Mouse (Mus musculus) gastrocnemius, postnatal 14 days (tissue): ENCODE data around the gene Mtg2. TPM values are rescaled to one million over a fixed set of nuclear protein-coding genes. Genes with fewer than 3 reads are reported as not detected.
A peak's percentile ranks its signal among the peaks of the same experiment; 100 is the strongest.

Source experiments
- DNase-seq: peaks from one replicate; pipeline ENCODE4 v3.0.0; 2021; ENCODE audit warnings: mixed read lengths
- intact Hi-C: fragments of 180-260 bp; cut with DNase I; formaldehyde crosslinking; loops from one replicate; pipeline ENCODE4 v1.15.1; 2025; ENCODE audit warnings: low total_unique reads
- long read RNA-seq, 2 experiments: library from polyadenylated mRNA; stranded (forward); transcript quantifications; one replicate each; pipeline ENCODE4 v2.0.0; 2021
- total RNA-seq, 2 experiments: library from RNA; stranded (reverse); gene quantifications; 2 replicates each; pipeline ENCODE4 v1.2.3; 2021

Mtg2 gene
- 10 to 100 TPM in 1 of 2 experiments, 1 to 10 TPM in 1; 9.5 to 10.9 TPM for total RNA-seq
- long read RNA-seq, experiment 1, partial matches to known transcripts: 5 of 24 reads
- long read RNA-seq, experiment 1, other reads (novel, unspliced or antisense): 18 of 24 reads
- long read RNA-seq, experiment 2, partial matches to known transcripts: 9 of 45 reads
- long read RNA-seq, experiment 2, other reads (novel, unspliced or antisense): 35 of 45 reads

DNA sequence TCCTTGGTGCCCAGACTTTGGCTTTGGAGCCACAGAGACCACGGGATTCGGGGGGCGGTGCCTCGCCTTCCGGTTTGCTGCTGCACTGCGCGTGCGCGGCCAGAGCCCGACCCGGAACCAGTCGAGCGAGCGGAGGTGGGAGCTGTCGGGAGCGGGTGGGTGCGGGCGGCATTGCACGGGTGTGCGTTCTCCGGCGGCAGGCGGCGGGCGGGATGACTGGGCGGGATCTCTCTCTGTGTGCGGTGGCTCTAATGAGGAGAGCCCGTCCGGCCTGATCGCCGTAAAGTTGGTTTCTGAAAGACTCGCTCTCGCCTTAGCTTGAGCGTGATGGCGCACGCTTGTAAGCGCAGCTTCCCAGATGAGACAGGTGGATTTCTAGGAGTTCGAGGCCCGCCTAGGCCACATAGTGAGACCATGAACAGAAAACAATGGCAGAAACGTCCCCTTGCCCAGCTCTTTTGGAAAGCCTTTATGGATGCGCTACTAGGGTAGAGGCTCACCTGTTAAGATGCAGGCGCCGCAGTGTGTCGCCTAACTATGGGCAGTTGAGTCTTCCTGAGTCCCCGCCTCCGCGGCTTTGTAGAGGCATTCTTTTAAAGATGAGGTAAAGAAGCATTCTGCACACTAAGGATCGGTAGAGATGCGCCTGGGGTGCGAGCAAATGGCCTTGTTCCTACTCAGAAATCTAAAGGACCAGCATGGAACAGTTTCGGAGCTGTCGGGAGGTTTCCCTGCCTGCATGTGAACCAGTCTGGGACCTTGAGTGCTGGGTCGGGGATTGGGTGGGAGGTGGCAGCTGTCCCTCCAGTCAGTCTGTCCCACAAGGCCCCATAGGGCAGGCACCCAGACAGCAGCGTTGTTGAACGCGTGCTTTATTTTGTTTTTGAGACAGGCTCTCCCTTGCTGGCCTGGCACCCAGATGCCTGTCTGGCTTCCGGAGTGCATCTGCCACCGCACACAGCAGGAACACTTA, at the start of gene Mtg2:
Gene Mtg2, plus strand, starts transcription at position 108 of the 973 bp plus-strand sequence.
- DNase-seq: peak; percentile 95
- intact Hi-C loops: no loop called here

GRCm38 (mm10) chr2:180020919-180021318, 49.5 kb upstream of the Mtg2 start:
- DNase-seq: no peak
- intact Hi-C loops: loop anchor here (5.0 kb wide), 1 partner anchor 39 kb away; no protein-coding TSS in a partner anchor

DNA sequence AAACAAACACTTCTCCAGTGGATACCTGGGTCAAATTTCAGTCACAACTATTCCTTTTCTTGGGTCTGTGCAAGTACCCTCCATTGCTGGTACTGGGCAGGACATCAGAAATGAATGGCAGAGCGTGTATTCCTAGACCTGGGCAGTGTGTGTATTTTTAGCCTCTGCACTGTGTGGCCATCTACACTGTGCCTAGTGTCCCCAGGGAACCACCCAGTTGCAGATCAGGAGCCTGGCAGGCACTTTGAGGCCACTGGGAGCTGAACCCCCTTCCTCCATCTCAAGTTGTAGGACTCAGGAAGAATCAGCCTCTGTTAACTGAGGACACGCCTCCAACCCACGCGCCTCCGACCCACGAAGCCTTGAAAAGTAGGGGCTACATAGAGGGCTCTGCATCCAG, 47.6 kb upstream of the Mtg2 start:
- DNase-seq: no peak
- intact Hi-C loops: loop anchor here (5.0 kb wide), 1 partner anchor 40 kb away; no protein-coding TSS in a partner anchor

GRCm38 (mm10) chr2:180024401-180025098, 45.8 kb upstream of the Mtg2 start, which contains the start of gene Lsm14b:
Gene Lsm14b, plus strand, starts transcription at chr2:180024987.
- intact Hi-C loops: loop anchor here (5.0 kb wide), 1 partner anchor 42 kb away; no protein-coding TSS in a partner anchor
- DNase-seq: peak; percentile 98

DNA sequence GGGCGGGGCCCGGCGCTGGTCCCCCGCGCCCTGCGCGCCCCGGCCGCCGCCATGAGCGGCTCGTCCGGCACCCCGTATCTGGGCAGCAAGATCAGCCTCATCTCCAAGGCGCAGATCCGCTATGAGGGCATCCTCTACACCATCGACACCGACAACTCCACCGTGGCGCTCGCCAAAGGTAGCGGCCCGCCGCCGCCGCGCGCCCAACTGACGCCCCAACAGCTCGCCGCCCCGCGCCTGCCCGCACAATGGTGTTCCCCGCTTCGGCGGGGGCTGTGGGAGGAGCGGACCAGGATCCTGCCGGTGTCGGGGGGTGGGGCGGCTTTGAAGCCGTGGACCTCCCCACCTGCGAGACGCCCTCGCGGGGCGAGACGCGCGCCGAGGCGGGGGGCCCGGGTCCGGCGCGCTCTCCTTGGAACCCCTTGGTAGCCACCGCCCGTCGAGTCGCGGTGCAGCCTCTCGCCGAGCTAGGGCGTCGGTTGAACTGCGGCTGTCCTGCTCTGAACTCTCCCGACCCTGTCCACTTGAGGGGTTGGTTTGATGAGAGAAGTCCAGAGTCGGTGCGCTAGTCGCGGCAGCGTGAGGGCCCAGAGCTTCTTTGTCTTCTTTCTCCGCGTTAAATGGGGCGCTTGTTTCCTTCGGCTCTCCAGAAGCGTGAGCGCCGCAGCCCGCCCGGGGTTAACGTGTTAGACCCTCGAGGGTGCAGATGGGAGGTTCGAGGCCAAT, 45.1 kb upstream of the Mtg2 start:
- peak; percentile 54 for DNase-seq
- intact Hi-C loops: no loop called here

DNA sequence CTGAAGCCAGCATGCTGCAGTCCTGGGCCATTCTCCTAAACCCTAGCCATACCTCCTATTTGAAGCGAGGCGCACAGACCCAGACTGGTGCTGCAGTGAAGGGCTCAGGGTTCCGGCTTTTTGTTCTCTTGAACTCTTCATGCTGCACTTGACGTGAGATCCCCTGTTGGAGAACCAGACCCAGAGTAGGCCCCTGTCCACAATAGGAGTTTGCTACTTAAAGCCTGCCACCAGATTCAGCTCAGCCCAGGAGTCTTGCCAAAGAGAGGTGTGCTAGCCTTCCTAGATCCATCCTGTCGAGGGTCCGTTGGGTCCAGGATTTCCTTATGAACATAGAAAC, 44.6 kb upstream of the Mtg2 start:
- intact Hi-C loops: no loop called here
- DNase-seq: no peak

DNA sequence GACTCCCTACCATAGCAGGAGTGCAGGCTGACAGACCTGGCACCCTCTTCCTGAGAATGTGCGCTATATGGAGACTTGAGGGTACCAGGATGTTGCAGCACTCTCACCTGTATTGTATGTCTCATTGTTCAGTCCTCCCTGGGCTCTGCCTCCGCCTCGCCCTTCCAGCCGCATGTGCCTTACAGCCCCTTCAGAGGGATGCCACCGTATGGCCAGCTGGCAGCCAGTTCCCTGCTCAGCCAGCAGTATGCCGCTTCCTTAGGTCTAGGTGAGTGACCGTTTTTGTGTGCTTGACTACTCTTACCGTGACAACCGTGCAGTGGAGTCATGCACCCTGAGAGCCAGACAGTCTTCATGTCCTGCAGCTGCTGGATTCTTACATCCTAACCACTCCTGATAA, 42.6 kb upstream of the Mtg2 start:
- no peak for DNase-seq
- intact Hi-C loops: no loop called here

GRCm38 (mm10) chr2:180031270-180031669, 39.1 kb upstream of the Mtg2 start:
- intact Hi-C loops: no loop called here
- DNase-seq: no peak

DNA sequence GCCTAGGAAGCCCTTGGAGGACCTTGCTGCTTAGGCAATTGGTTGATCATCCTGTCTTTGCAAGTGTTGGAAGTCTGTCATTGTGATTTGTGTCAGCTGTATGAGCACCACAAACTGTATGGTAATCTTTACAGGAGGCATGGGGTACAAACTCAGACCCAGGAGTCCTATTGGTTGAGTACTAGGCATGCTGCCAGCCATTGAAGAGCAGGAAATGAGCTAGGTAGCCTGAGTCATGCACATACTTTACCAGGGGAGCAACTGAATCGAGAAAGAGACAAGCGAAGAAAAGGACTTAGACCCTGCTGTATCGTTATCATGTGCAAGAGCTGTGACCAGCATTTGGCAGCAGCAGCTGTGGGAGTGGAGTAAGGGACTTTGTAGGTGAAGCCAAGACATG, 37.5 kb upstream of the Mtg2 start:
- DNase-seq: no peak
- intact Hi-C loops: no loop called here

GRCm38 (mm10) chr2:180033956-180034355, 36.4 kb upstream of the Mtg2 start:
- intact Hi-C loops: no loop called here

DNA sequence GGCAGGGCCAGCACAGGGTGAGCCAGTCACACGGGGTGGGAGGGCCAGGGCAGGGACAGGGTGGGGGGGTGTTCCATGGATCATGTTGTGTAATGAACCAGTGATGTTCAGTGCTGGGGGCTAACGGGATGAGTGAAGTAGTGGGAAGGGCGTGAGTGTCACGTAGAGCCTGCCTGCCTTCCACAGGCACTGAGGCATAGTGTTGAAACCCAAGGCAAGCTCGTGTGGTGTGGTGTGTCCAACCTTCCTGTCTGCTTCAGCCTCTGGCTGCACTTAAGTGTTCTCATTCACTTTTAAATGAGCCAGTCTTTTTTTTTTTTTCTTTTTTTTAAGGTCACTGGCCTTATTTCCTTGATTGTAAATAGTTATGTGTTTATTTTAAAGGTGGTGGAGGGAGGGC, 35.6 kb upstream of the Mtg2 start:
- intact Hi-C loops: no loop called here

More at GRCm38 (mm10) chr2:180033956-180034355, 36.4 kb upstream of the Mtg2 start:
- no peak for DNase-seq

DNA sequence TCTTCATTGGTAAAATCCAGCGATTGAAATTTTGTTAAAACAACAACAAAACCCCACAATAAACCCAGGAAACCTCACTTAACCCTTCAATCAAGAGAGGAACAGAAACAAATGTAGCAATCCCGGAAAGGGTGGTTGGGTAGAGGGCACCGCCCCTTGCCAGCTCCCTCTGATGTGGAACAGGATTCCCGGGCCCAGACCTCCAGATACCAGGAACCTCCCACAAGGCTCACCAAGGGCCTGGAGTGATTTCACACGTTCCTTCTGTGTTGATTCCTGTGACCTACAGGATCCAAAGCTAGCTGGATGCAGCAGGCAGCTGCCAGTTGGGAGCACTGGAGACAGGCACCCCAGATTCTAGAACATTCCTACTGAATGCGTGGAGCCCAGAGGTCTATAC, 30.0 kb upstream of the Mtg2 start:
- intact Hi-C loops: no loop called here
- no peak for DNase-seq

More for the DNA sequence above, 35.6 kb upstream of the Mtg2 start:
- DNase-seq: no peak

- intact Hi-C loops: no loop called here
- peak; percentile 41 for DNase-seq
These were observed 28.7 kb upstream of the Mtg2 start for GRCm38 (mm10) chr2:180041577-180042255.

- peak; percentile 91 for DNase-seq
- intact Hi-C loops: no loop called here
These were observed 28.0 kb upstream of the Mtg2 start, which contains the start of the genes Psma7 and Ss18l1 for GRCm38 (mm10) chr2:180042256-180042857. Gene Psma7, minus strand, starts transcription at chr2:180042433. Gene Ss18l1, plus strand, starts transcription at chr2:180042509.

DNA sequence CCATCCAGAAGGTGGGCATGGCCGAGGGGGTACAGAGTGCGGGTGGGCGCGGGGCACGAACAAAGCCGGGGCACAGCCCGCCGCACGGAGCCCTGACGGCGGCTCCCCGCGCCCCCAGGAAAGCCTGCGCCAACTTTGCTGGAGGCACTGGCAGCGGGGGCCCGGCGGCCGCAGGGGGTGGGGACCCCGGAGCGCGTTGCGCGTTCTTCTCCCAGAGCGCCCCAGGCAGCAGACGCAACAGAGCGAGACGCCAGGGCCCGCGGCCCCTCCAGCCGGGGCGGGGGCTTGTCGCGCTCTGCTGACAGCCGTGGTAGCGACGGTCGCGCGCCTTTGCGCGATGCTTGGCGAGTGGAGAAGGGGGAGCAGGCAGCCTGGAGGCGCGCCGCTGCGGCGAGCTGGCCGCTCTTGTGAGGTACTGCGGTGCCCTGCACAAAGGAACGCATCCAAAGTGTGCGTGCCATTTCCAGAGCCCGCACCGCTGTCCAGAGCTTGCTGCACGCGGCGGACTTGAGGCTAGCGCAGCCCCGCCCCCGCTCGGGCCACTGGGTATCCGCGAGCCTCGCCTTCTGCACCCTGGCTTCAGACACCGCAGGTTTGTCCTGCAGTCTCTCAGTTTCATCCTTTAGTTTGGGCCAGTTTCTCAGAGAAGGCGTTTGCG, 27.4 kb upstream of the Mtg2 start:
- peak; percentile 59 for DNase-seq
- intact Hi-C loops: no loop called here

GRCm38 (mm10) chr2:180045283-180045682, 25.1 kb upstream of the Mtg2 start:
- DNase-seq: no peak
- intact Hi-C loops: no loop called here

DNA sequence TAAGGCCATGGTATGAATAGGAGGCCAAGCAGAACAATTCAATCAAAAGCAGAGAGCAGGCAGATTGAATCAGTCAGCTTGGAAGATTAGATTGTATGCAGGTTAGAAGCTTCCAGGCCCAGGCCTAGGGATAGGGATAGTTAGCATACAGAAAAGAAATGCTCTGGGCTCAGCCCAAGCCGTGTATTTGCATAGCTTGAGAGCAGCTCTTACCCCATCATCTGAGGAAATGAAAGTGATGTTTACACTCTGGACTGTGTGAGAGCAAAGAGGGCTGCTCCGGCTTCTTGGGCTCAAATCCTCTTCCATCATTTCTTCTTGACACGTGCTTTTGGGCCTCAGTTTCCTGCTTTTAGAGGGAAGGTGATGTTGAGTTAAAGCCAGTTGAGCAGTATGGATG, 22.8 kb upstream of the Mtg2 start:
- DNase-seq: no peak
- intact Hi-C loops: no loop called here
